Mouse (Mus musculus): ENCODE data around the gene Fance. TPM values are rescaled to one million over a fixed set of nuclear protein-coding genes. Genes with fewer than 3 reads are reported as not detected.

Gene Fance
- 18.2 and 21.7 TPM in 2 replicates for polyA plus RNA-seq (2012; rRNA removed)

DNA sequence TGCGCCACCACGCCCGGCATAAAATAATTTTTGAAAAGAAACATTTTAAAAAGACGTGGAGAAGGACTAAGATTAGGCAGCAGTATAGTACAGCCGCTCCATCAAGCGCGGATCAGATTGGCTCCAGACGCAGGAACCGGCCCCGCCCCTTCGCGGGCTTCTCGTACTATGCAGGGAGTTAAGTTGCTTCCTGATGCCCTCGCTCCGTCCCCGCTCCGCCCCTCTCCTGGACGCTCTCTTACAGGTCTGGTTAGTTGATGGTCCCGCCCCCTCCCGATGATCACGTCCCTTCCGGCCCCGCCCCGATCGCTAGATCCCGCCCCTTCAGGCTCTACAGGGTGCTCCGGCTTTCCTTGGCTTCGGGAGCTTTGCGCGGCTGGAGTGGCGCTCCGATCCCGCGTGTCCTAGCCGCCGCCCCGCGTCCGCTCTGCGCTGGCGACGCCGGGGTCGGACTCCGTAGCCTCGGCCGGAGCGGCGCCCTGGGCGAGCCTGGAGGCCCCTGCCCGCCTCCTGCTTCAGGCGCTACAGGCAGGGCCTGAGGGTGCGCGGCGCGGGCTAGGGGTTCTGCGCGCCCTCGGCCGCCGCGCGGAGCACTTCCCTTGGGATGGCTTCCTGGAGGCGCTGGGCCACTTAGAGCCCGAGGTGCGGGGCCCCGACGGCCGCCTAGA is at the start of gene Fance:
Fance (plus strand) TSS at position 308 of the 668 bp plus-strand sequence.
- DNase-seq, result peak; percentile 86
- under 1% methylated on average over 69 of the region's 69 CpGs for WGBS

DNA sequence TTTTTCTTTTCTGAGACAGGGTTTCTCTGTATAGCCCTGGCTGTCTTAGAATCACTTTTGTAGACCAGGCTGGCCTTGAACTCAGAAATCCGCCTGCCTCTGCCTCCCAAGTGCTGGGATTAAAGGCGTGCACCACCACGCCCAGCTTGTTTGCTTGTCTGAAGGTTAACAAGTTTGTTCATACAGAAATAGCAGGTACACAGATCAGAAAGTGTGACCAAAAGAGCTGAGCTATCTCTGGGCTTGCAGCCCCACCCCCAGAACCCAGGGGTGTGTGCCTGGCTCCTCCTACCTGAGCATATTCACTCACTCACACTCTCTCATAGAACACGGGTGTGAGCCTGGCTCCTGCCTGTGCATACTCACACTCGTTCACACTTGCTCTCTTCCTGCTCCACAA is 46.1 kb upstream of the Fance start:
- 86% methylated on average over 5 of the region's 5 CpGs for WGBS
- DNase-seq, result no peak
- no peak overlapping the region for H3K4me3 ChIP-seq (replicated peaks; ENCODE audit: extremely low read depth, low read depth, low read length)
- TF ChIP-seq POLR2A (IDR thresholded peaks at IDR 0.05; ENCODE audit: borderline replicate concordance, extremely low read depth, low read depth, low read length), result no peak
- TF ChIP-seq CTCF (IDR thresholded peaks at IDR 0.05; ENCODE audit: insufficient read depth, low read length), result no peak
- no peaks in the 10 kb centered on the region; the same call in 1 of the 2 replicates for H3K4me1 ChIP-seq (ENCODE audit: control insufficient read depth, insufficient read depth, low read length)

More for the DNA sequence above, at the start of gene Fance:
- H3K4me1 ChIP-seq (ENCODE audit: control insufficient read depth, insufficient read depth, low read length), result peaks cover 3% of the 10 kb centered on the region
- H3K4me3 ChIP-seq (replicated peaks; ENCODE audit: extremely low read depth, low read depth, low read length), result peak within 1 kb of the TSS; percentile 77
- TF ChIP-seq CTCF (IDR thresholded peaks at IDR 0.05; ENCODE audit: insufficient read depth, low read length), result no peak
- TF ChIP-seq POLR2A (IDR thresholded peaks at IDR 0.05; ENCODE audit: borderline replicate concordance, extremely low read depth, low read depth, low read length), result peak; percentile 90; the same call in 1 of the 2 replicates

DNA sequence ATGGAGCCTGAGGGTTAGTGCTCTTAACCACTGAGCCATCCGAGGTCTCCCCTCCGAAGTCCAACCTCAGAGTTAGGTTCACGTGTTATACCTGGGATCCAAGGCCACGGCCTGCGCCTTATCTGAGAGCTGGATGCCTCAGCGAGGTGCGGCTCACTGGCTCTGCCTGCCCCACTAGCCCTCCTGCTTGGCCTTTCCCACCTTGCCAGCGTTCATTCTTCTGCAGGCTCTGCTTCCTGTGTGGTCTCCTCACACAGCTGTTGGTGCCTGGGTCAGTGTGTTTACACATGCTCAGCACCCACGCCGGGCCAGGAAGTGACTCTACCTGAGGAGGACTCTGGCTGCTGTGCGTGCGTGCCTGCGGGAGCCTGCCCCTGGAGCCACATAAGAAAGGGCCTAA is 43.2 kb upstream of the Fance start:
- H3K4me1 ChIP-seq (ENCODE audit: control insufficient read depth, insufficient read depth, low read length), result peaks cover 7% of the 10 kb centered on the region
- no peak for DNase-seq
- 40% methylated on average over 13 of the region's 13 CpGs for WGBS
- H3K4me3 ChIP-seq (replicated peaks; ENCODE audit: extremely low read depth, low read depth, low read length), result no peak overlapping the region
- TF ChIP-seq POLR2A (IDR thresholded peaks at IDR 0.05; ENCODE audit: borderline replicate concordance, extremely low read depth, low read depth, low read length) (no peak), CTCF (IDR thresholded peaks at IDR 0.05; ENCODE audit: insufficient read depth, low read length) (no peak)

DNA sequence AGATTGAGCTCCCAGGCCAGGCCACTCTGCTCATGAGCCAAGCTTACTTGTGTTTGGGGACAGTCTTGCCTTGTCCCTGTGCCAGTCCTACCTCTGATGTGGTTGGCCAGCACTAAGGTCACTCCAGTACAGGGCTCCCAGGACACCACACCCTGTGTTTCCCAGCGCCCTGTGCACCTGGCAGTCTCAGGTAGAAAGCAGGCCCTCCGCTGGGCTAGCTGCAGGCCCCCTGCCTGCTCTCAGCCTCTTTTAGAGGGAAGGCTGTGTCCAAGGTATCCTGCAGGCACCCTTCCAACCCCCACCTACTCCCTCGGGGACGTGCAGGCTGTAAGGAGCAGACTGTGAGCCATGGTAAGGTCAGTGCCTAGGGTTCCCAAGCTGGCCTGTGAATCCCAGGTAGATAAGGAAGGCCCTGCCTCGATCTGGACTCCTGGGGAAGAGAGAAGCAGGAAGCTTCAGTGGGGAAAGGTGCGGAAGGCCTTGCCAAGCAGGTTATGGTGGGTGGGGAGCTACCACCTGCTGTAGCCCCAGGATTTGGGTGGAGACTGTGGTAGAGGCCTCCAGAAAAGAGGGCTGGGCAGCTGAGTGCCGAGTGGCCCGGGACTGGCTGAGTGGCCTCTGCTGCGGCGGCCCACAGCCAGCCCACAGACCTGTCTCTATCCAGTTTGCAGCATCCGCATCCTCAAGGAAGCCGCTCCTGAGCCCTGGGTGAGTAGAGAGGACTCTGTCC is 41.6 kb upstream of the Fance start:
- WGBS, result 74% methylated on average over 12 of the region's 12 CpGs
- no peak for DNase-seq
- TF ChIP-seq POLR2A (IDR thresholded peaks at IDR 0.05; ENCODE audit: borderline replicate concordance, extremely low read depth, low read depth, low read length) (no peak), CTCF (IDR thresholded peaks at IDR 0.05; ENCODE audit: insufficient read depth, low read length) (no peak)
- no peak overlapping the region for H3K4me3 ChIP-seq (replicated peaks; ENCODE audit: extremely low read depth, low read depth, low read length)
- peaks cover 7% of the 10 kb centered on the region for H3K4me1 ChIP-seq (ENCODE audit: control insufficient read depth, insufficient read depth, low read length)

DNA sequence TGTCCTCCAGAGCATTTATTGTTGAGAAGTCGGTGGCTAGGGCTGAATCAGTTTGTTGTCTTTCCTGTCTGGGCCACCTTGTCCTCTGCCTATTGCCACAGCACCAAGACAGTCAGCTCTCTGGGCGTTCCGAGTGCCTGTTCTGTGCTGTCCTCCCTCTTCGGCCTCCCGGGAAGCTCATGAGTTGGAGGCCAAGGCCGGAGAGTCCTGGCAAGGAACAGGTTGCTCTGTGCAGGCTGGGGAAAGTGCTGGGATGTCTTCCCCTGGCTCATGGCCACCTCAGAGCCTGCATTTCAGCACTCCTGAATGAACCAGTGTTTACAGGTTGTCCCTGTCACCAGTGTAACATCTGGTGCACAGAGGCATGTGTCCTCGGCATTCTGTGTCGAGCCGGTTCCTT is 41.0 kb upstream of the Fance start:
- DNase-seq, result no peak
- Histone ChIP-seq H3K4me3 (replicated peaks; ENCODE audit: extremely low read depth, low read depth, low read length) (no peak overlapping the region), H3K4me1 (ENCODE audit: control insufficient read depth, insufficient read depth, low read length) (peaks cover 8% of the 10 kb centered on the region)
- 61% methylated on average over 9 of the region's 9 CpGs for WGBS
- TF ChIP-seq POLR2A (IDR thresholded peaks at IDR 0.05; ENCODE audit: borderline replicate concordance, extremely low read depth, low read depth, low read length), result no peak
- no peak for TF ChIP-seq CTCF (IDR thresholded peaks at IDR 0.05; ENCODE audit: insufficient read depth, low read length)

DNA sequence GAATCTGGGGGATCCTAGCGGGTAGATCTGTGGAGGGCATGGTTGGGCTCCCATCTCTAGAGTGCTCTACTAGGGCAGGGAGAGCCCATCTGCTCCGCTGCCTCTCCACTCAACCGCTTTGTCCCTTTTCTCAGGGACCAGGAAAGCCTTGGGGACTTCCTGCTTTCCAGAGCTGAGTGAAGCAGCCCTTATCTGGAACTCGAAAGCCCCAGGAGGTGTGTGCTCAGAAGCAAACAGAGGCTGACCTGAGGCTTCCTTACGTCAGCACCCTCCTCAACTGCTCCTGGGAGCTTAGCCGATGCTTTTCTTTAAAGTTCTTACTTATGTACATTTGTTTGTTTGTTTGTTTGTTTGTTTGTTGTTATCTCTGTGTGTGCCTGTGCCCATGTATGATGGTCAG is 40.5 kb upstream of the Fance start:
- 70% methylated on average over 6 of the region's 6 CpGs for WGBS
- H3K4me1 ChIP-seq (ENCODE audit: control insufficient read depth, insufficient read depth, low read length), result peaks cover 11% of the 10 kb centered on the region
- no peak for DNase-seq
- H3K4me3 ChIP-seq (replicated peaks; ENCODE audit: extremely low read depth, low read depth, low read length), result no peak overlapping the region
- TF ChIP-seq CTCF (IDR thresholded peaks at IDR 0.05; ENCODE audit: insufficient read depth, low read length) (no peak), POLR2A (IDR thresholded peaks at IDR 0.05; ENCODE audit: borderline replicate concordance, extremely low read depth, low read depth, low read length) (no peak)

DNA sequence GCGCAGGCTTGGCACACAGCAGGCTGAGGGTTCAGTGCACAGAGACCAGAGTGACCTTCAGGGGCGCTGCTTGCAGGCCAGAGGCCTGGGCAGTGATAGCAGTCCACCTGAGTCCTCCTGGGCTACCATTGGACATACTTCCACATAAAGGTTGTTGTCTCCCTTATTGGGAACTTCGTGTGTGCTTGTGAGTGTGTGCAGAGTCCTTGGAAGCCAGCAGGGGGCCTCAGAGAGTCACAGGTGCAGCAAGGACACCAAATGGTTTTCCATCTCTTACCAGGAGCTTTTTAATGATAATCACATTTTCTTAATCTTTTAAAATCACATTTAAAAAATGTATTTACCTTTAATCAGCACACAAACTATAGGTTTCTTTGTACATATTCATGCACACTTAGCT is 38.6 kb upstream of the Fance start:
- H3K4me1 ChIP-seq (ENCODE audit: control insufficient read depth, insufficient read depth, low read length), result peaks cover 11% of the 10 kb centered on the region
- H3K4me3 ChIP-seq (replicated peaks; ENCODE audit: extremely low read depth, low read depth, low read length), result no peak overlapping the region
- WGBS, result 80% methylated on average over 3 of the region's 3 CpGs
- DNase-seq, result no peak
- TF ChIP-seq POLR2A (IDR thresholded peaks at IDR 0.05; ENCODE audit: borderline replicate concordance, extremely low read depth, low read depth, low read length) (no peak), CTCF (IDR thresholded peaks at IDR 0.05; ENCODE audit: insufficient read depth, low read length) (peak; percentile 64)

DNA sequence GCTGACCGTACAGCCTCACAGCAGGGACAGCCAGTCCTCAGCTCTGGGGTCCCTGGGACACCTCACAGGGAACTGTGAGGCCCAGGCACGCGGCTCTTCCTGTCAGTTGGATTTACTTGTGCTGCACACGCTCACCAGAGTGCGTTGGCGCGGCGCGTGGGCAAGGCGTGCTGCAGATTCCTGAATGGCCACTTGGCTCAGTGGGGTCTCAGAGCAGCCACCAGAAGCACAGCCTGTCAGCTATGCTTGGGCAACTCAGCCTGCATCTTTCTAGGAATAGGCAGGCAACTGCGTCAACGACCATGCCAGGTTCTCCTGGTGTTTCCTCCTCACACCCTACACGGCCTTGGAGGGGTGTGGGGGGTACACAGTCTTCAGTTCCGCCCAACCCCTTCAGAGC is 36.1 kb upstream of the Fance start:
- WGBS, result 72% methylated on average over 14 of the region's 14 CpGs
- no peak for TF ChIP-seq POLR2A (IDR thresholded peaks at IDR 0.05; ENCODE audit: borderline replicate concordance, extremely low read depth, low read depth, low read length)
- TF ChIP-seq CTCF (IDR thresholded peaks at IDR 0.05; ENCODE audit: insufficient read depth, low read length), result no peak
- Histone ChIP-seq H3K4me1 (ENCODE audit: control insufficient read depth, insufficient read depth, low read length) (peaks cover 17% of the 10 kb centered on the region), H3K4me3 (replicated peaks; ENCODE audit: extremely low read depth, low read depth, low read length) (no peak overlapping the region)
- no peak for DNase-seq

DNA sequence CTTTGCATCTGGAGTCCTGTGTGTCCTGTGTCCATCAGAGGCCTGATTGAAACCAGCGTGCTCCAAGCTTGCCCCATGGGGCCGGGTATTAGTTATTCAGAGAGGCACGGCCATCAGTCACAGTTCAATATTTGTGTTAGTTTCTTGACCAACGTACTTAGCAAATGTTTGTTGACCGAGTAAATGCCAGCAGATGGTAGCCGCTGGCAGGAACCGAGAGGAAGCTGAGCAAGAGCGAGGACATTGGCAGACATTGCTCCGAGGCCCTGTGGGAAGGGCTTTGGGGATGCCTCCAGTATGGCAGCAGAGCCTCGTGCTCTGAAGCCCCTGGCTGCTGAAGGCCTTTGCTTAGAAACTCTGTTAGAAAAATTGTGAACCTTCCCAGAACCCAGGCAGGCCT is 35.6 kb upstream of the Fance start:
- DNase-seq, result no peak
- Histone ChIP-seq H3K4me1 (ENCODE audit: control insufficient read depth, insufficient read depth, low read length) (peaks cover 13% of the 10 kb centered on the region), H3K4me3 (replicated peaks; ENCODE audit: extremely low read depth, low read depth, low read length) (no peak overlapping the region)
- WGBS, result 48% methylated on average over 10 of the region's 10 CpGs
- TF ChIP-seq POLR2A (IDR thresholded peaks at IDR 0.05; ENCODE audit: borderline replicate concordance, extremely low read depth, low read depth, low read length), result no peak
- TF ChIP-seq CTCF (IDR thresholded peaks at IDR 0.05; ENCODE audit: insufficient read depth, low read length), result no peak

DNA sequence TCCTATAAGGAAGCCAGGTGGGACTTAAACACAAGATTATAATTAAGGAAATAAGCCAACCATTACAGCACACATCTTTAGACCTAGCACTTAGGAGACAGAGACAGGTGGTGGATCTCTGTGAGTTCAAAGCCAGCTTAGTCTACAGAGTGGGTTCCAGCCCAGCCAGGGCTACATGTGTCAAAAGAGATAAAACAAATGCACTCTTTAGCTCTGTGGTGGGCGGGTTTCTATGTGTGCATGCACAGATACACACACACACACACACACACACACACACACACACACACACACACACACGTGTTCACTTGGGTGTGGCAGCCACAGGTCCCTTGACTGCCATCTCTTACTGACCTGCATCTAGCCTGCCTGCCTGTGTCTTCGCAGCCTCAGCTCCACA is 35.2 kb upstream of the Fance start:
- H3K4me1 ChIP-seq (ENCODE audit: control insufficient read depth, insufficient read depth, low read length), result peaks cover 12% of the 10 kb centered on the region
- WGBS, result 96% methylated on average over 3 of the region's 3 CpGs
- TF ChIP-seq POLR2A (IDR thresholded peaks at IDR 0.05; ENCODE audit: borderline replicate concordance, extremely low read depth, low read depth, low read length) (no peak), CTCF (IDR thresholded peaks at IDR 0.05; ENCODE audit: insufficient read depth, low read length) (no peak)

More for the DNA sequence above, 35.2 kb upstream of the Fance start:
- DNase-seq, result no peak
- H3K4me3 ChIP-seq (replicated peaks; ENCODE audit: extremely low read depth, low read depth, low read length), result no peak overlapping the region
